Mouse (Mus musculus) large intestine, adult 2 months (tissue): ENCODE results near the gene Apoa2. TPM values are rescaled to one million over a fixed set of nuclear protein-coding genes. Genes with fewer than 3 reads are reported as not detected.

ENCODE experiments used
- DNase-seq: peaks from one replicate; pipeline ENCODE4 v3.0.0-alpha.2; 2012; ENCODE audit warnings: low read depth, low spot score
- WGBS: fragments of 180-500 bp; shearing (Covaris S2); methylation state at CpG from one replicate; pipeline ENCODE4 v1.1.7; 2018; 5-methylcytosine and 5-hydroxymethylcytosine counted together
- polyA plus RNA-seq: library from polyadenylated mRNA; depleted of rRNA; stranded (reverse); fragments of >200 nt; gene quantifications from 2 replicates; pipeline ENCODE4 v1.2.3, GENCODE M21; 2012; rRNA removed

The Apoa2 gene
- polyA plus RNA-seq = 0.50 and 1.9 TPM in 2 replicates

DNA sequence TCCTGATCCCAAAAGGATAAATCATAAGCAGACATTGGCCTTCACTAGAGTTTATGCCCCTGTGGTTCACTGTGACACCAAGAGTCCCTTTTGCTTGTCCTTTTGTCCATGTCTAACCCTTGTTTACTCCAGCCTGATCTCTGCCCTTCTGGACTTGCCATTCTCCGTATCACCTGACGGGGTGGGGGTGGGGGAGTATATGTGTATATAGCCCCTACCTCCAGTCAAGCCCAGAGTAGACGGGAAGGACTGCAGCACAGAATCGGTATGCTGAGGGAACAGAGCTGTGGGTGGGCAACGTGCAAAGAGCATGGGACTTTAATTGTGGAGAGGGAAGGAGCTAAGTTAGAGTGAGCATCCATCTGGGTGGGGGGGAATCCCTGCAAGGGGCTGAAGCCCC is at the start of gene Apoa2:
Gene Apoa2 (plus strand): TSS at position 198 of the 400 bp plus-strand sequence.
- WGBS = 67% methylated on average over 5 of the region's 5 CpGs
- DNase-seq = no peak

DNA sequence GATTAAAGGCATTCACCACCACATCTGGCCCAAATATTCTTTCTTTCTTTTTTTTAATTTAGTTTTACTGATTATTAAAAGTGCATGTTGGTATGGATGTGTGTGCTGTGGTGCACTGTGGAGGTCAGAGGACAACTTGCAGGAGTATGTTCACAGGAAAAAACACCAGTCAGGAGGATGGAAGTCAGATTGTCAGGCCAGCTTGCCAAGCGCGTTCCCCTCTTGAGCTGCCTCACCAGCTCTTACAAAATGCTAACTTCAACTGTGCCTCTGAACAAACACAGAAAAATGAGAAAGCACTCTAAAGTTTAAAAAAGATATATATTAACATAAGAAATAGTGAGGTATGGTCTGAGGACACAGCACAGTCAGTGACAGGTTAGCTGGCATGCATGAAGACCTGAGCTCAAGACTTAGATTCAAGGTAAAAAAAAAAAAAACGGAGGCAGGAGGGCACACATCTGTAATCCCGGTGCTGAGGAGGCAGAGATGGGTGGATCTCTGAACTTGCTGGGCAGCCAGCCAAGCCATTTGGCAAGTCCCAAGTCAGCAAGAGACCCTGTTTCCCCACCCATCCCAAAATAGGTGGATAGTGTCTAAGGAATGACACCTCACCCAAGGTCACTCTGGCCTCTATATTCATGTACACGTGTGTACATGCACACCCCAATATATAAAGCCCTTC is 45.2 kb upstream of the Apoa2 start:
- 55% methylated on average over 5 of the region's 5 CpGs for WGBS
- no peak for DNase-seq

DNA sequence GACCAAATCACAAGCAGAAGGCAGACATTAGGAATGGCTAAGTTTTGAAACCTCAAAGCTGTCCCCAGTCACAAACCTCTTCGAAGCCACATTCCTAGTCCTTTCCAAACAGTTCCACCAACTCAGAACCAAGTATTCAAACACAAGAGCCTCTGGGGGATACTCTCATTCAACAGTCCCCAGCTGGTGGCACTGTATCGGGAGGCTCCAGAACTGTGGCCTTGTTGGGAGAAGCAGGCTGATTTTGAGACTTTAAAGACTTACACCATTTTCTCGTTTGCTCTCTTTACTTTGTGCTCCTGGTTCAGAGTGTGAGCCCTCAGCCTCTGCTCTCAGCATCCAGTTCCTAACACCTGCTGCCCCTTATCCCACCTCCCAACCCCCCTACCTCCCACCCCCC is 41.8 kb upstream of the Apoa2 start:
- DNase-seq = no peak
- 85% methylated on average over 3 of the region's 3 CpGs for WGBS

DNA sequence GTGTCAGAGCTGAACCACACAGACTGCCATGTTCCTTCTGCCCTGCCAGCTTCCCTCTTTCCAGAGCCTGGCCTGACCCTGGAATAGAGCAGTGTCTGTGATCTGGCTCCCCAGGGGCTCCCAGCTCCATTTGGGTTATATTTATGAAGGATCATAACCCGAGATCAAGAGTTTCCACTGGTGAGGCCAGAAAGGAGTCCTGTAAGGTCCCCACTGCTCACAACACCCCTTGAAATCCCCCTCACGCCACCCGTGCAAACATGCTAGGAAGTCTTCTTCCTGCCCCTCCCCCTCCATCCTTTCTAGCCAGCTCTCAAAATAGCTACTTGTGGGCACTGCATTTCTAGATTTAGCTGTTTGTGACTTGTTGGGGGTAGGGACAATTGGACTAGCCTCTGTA is 41.2 kb upstream of the Apoa2 start:
- 66% methylated on average over 3 of the region's 3 CpGs for WGBS
- DNase-seq = no peak

DNA sequence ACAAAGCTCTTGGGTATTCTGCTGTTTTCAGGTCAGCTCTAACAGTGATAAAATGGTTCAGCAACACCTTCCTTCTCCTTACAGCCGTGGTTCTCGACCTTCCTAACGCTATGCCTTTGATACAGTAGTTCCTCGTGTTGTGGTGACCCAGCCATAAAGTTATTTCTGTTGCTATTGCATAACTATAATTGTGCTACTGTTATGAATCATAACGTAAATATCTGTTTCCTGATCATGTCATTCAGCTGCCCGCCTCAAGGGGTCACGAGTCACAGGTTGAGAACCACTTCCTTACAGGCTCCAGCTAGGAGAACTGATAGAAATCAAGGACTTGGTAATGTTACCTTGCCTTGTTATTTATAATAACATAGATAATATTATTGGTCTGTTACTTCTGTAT is 40.5 kb upstream of the Apoa2 start:
- 14% methylated on average over 7 of the region's 7 CpGs for WGBS
- peak; percentile 59 for DNase-seq

DNA sequence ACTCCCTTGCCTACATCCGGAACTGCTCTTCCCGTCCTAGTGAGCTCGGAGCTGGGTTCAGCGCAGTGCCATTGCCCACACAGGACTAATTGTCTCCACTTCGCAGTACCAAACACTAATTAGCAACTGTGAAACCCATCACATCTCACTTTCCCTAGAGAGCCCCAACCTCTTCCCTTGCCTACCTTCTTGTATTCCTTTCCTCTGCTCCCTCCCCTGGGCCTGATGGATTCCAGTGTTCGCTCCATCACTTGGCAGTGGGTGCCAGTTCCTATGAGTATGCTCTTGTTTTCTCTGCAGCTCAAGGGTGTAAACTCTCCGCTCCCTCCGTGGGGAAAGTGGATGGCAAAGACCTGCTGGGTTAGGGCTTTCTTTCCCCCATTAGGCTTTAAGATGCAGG is 39.2 kb upstream of the Apoa2 start:
- WGBS = 73% methylated on average over 8 of the region's 8 CpGs
- DNase-seq = no peak

DNA sequence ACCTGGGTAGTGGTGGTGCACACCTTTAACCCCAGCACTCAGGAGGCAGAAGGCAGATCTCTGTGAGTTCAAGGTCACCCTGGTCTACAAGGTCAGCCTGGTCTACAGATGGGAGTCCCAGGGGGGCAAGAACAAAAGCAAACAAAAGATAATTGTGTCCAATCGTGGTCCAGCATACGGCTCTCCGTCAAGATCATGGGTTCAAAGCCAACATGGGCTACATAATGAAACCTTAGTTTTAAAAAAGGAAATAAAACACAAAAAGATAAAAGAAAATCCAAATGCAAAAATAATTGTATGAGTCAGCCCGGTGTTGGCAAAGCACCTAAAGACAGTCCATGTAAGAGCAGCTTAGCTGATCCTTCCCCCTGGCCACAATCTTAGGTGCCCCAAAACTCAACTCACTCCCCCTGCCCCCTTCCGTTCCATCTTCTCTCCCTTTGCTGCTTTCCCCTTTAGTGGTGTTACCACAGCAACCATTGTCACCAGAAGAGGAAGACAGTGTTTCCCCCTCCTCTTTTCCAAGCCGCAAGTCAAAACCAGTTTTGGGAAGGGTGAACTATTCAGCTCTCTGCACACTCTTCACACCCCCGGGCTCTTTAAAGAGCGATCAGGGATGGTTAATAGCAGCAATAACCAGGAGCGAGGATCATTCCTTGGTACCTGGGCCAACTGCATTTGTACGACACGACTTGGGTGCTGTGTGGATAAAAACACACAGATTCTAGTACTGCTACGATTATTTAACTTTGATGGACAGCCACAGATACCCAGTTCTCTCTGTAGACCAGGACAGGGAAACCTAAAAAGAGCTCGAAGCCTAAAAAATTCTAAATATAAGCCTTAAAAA is 36.8 kb upstream of the Apoa2 start:
- WGBS = 58% methylated on average over 13 of the region's 13 CpGs
- DNase-seq = no peak

DNA sequence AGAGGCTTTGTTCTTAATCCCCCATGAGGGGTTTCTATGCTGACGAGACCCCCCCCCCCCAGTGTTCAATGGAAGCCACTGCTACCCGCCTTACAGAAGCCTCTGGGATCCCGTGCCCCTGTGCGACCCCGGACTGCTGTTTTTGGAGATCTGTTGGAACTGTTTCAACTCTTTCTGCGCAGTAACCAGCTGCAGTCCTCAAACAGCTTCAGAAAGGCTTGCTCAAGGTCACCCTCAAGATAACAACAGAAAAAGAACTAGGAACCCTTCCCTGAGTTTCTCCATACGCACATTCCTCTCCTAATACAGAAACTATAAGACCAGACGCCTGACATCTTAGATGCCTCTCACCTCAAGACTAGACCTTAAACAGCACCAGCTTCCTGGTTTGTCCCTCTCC is 35.8 kb upstream of the Apoa2 start:
- WGBS = 24% methylated on average over 8 of the region's 8 CpGs
- DNase-seq = no peak

DNA sequence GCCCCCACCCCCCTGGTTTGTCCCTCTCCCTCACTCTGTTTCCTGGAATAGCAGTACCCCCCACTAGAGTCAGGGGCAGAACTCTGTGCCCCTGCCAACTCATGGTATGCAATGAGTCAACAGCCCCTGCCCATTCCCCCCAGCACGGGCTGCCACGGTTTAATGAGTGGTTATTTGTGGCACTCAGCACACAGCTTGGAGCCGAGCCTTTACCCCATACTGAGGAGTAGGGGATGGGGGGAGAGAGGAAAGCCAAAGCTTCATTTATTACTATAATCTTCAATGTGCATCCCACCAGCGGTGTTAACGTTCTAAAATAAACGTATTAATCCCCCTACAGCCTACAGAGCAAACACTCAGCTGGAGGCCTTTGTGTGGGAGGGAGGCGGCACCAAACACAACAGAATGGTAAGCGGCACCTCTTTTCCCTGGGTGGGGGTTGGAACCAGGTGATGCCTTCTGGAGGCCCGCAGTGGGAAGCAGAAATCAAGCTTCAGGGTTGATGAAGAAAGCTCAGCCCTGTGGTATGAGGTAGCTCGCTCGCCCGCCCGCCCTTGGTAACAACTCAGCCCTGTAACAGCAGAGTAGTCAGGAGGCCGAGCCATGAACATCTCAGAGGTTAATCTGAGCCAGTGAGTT is 35.3 kb upstream of the Apoa2 start:
- 60% methylated on average over 14 of the region's 14 CpGs for WGBS
- no peak for DNase-seq

DNA sequence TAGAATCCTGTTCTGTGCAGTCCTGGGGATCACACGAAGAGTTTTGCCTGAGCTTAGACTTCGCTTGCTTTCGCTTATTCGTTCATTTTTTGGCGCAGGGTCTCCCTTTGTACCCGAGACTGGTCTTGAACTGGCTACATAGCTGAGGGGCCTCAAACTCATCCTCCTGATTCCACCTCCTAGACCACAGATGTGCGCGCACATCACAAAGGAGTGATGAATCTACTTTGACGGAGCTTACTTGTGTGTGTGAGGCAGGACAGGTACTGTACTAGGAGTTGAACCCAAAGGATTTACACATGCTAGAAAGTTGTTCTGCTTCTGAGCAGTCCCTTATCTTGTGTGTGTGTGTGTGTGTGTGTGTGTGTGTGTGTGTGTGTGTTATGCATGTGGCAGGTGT is 34.0 kb upstream of the Apoa2 start:
- WGBS = 97% methylated on average over 9 of the region's 9 CpGs
- no peak for DNase-seq

DNA sequence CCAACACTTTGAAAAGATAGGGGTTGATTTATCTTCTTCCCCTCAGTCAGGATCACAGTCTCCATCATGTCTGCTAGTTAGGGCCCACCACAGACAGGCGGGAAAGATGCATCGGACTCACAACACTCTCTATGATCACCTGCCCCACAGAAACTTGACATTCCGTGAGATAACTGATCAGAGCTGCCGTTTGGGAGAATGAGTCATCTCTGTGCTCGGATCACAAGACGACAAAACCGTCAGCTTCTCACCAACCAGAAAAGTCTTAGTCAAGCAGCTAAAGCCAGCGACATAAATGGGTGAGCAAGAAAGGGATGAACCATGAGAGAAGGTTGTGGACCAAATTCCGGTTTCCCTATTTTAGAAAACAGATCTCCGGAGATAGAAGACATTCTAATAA is 32.6 kb upstream of the Apoa2 start:
- WGBS = 47% methylated on average over 10 of the region's 10 CpGs

DNA sequence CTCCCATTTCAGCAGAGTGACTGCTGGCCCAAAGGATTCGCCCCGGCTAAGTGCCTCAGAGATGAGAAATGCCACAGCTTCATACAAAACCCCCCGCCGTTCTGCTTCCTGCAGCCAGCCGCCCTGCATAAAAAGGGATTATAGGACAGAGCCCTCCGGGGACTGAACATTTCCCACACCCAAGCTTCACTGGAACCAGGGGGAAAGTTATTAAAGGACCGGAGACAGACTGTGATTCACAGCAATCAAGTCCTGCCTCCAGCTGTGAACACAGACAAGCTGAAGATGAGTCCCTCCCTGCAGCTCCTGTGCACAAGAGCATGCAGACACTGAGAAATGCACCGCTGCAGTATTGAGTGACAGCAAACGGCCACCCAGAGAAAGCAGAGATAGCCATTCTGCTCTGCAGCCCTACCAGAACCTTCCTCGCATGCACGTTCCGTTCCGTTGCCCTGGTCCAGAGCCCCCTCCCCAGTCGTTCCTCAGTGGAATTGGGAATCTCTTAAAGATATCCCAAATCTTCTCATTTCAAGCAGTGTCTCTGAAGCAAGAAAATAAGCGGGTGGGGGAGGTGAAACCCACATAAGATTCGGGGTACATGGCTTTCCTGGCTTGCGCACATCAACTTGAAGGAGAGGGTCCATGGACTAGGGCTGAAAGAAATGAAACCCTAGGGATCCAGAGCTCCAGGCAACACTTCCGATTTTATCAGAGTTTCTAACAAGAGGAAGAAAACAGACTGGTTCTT is 31.6 kb upstream of the Apoa2 start:
- no peak for DNase-seq
- WGBS = 14% methylated on average over 18 of the region's 18 CpGs

More for the DNA sequence above, 32.6 kb upstream of the Apoa2 start:
- no peak for DNase-seq

DNA sequence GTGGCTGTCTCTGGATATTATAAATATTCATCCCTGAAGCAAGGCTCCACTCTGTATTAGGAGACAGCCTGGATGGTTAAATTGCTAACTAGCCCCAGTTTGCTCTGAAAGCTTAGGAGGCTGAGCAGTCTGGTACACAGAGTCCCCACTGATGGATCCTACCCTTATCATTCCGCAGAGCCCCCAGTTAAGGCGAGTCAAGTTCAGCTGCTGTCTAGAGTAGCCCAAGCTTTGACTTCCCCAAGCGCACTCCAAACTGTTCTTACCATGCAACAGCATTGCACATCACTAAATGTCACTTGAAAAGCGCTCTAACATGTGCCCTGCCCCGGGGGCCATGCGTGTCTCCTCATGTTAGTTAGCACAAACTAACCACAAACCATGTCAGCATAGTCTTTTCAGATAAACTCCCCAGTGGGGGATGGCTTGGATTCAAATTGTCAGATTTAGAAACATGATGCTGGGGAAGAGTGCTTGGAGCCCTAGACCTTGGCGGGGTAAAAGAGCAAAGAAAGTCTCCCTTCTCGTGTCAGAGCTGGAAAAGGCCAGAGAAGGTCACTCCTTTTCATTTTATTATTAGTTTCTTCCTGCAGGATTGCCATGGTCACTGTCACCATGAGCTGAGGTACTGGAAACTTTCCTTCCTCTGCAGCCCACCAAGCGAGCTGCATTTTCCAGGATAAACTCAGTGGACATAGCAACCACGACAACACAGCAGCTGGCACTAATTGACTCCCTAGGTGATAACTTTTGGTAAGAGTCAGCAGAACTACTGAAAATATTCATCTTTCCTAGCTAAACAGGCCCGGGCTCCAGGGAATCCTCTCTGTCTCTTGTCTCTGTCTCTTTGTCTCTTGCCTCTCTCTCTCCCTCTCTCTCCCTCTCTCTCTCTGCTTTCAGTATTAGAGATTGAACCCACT is 30.7 kb upstream of the Apoa2 start:
- 39% methylated on average over 11 of the region's 11 CpGs for WGBS
- no peak for DNase-seq

DNA sequence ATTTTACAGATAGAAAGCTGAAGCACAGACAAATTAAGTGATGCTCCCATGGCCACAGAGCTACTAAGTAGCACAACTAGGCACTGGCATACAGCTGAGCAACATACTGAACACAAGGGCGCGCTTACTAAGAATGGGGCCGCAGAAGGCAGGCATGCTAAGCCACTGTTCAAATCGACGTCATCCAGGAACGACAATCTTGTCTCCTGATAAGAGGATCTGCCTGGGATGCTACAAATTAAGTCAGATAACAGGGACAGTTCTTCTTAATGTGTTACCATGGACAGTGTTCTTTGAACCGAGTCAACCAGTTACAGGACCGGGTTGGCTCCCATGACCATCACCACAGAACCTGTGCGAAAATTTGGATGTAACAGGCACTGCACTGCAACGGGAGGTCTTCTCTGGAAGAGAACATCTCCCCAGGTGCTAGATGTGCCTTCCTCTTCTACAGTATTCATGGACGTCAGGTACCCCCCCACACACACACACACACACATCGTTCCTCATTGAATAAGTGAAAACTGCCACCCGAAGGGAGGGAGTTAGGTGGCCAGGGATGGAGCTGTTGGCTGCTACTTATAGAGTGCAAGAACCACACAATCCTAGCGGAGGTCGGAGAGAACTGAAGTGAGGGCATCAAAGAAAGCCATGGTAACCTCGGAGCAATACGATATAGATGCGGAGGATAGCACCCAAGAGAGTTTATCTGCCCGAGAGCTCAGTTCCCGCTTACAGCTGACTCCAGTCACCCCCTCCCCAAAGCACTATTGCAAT is 29.6 kb upstream of the Apoa2 start:
- DNase-seq = no peak
- WGBS = 20% methylated on average over 20 of the region's 20 CpGs

DNA sequence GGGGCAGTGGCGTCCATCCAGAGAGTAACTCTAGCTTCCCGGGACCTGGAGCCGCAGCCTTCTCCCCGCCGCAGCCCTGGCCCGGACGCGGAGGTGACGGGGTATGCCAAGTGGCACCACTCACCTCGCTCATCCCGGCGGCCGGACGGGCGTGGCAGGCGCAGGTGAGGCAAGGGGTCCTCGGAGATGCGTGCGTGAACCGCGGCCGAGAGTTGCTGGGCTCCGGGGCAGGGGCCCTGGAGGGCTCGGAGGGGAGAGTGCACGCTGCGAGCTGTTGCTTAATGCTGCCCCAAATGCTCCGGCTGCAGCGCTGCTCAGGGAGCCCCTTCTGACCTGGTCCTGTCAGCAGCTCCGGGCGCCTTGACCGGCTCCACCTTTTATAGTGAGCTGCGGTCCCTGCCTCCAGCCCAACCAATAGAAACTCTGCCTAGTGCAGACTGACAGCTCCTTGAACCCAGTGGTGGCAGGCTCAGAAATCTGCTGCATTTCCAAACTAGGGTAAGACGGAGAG is 28.9 kb upstream of the Apoa2 start, which contains the start of gene Pcp4l1:
Gene Pcp4l1 (minus strand): TSS at position 382 of the 511 bp plus-strand sequence.
- WGBS = under 1% methylated on average over 33 of the region's 33 CpGs
- no peak for DNase-seq

DNA sequence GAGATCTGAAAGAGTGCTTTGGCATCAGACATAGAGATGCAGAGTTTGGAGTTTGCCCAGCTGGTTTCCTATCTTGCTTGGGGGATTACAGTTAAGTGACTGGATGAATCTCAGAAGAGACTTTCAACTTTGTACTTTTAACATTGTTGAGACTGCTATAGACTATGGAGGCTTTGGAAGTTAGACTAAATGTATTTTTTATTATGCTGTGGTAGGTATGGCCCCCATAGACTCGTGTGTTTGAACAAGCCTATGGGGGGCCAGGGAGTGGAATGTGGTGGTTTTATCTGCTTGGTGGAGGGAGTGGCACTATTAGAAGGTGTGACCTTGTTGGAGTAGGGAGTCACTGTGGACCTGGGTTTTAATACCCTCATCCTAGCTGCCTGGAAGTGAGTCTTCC is 25.3 kb upstream of the Apoa2 start:
- WGBS = 24% methylated on average over 1 of the region's 1 CpGs
- DNase-seq = no peak

DNA sequence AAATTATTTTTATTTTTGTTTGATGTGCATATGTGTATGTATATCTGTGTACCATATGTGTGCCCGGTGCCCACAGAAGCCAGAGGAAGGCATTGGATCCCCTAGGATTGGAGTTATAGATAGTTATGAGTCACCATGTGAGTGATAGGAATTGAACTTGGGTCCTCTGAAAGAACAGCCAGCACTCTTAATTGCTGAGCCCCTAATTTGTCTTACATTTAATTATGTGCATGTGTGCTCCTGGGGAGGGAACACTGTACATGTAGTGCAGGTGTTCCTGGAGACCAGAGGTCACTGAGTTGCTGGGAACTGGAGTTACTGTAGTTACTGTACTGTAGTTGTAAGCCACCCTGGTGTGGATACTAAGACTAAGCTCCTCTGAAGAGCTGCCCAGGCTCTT is 24.1 kb upstream of the Apoa2 start:
- DNase-seq = no peak
- WGBS = 100% methylated on average over 1 of the region's 1 CpGs
